Mouse (Mus musculus) hindbrain, embryonic 11.5 days (tissue): Measurements from ENCODE around the gene Cox8b. TPM values are rescaled to one million over a fixed set of nuclear protein-coding genes. Genes with fewer than 3 reads are reported as not detected.
A peak's percentile ranks its signal among the peaks of the same experiment; 100 is the strongest.

ENCODE experiments used
- ATAC-seq: fragments of 200-750 bp; cut with Nextera tagmentation; 2 replicates; pipeline ENCODE4 v1.8.0; 2017; ENCODE audit warnings: mild to moderate bottlenecking, moderate TSS enrichment, moderate library complexity; ENCODE audit not compliant: low FRiP score
- DNase-seq: peaks from one replicate; pipeline ENCODE4 v3.0.0-alpha.2; 2015; ENCODE audit warnings: low spot score
- H3K27ac ChIP-seq: fragments of 300-500 bp; sonication (generic); 2 replicates; pipeline ENCODE4 v1.5.1; 2014; ENCODE audit warnings: mild to moderate bottlenecking, low read depth, low read length
- H3K27me3 ChIP-seq: fragments of 300-500 bp; sonication (generic); 2 replicates; pipeline ENCODE4 v1.6.1; 2014; ENCODE audit warnings: mild to moderate bottlenecking, low read length, moderate library complexity, mixed read lengths; ENCODE audit not compliant: control insufficient read depth, insufficient read depth
- H3K36me3 ChIP-seq: fragments of 300-500 bp; sonication (generic); 2 replicates; pipeline ENCODE4 v1.6.1; 2014; ENCODE audit warnings: mild to moderate bottlenecking, low read length, moderate library complexity, mixed read lengths; ENCODE audit not compliant: control insufficient read depth, insufficient read depth
- H3K4me1 ChIP-seq: fragments of 300-500 bp; sonication (generic); replicated peaks from 2 replicates; pipeline ENCODE4 v1.6.1; 2014; ENCODE audit warnings: low read length, mixed read lengths; ENCODE audit not compliant: control insufficient read depth, insufficient read depth
- H3K4me2 ChIP-seq: fragments of 300-500 bp; sonication (generic); replicated peaks from 2 replicates; pipeline ENCODE4 v1.6.1; 2014; ENCODE audit warnings: mild to moderate bottlenecking, low read depth, low read length
- H3K4me3 ChIP-seq: fragments of 300-500 bp; sonication (generic); 2 replicates; pipeline ENCODE4 v1.5.1; 2014; ENCODE audit warnings: low read depth, low read length
- H3K9ac ChIP-seq: fragments of 300-500 bp; sonication (generic); 2 replicates; pipeline ENCODE4 v1.6.1; 2014; ENCODE audit warnings: low read depth, low read length
- H3K9me3 ChIP-seq: fragments of 300-500 bp; sonication (generic); 2 replicates; pipeline ENCODE4 v1.6.1; 2016; ENCODE audit warnings: low read length; ENCODE audit not compliant: control insufficient read depth
- WGBS: fragments of 180-500 bp; shearing (Covaris S2); extraction: QIAGEN DNeasy Blood & Tissue Kit; methylation state at CpG from one replicate; pipeline ENCODE4 v1.1.7; 2014; 5-methylcytosine and 5-hydroxymethylcytosine counted together
- polyA plus RNA-seq: library from polyadenylated mRNA; unstranded; fragments of >200 nt; fragmentation: Nextera tagmentation; extraction: Ambion mirVana; gene quantifications from 2 replicates; pipeline ENCODE4 v1.2.1, GENCODE M21; 2014

Cox8b gene
- polyA plus RNA-seq, 1 experiment from 2014 or later = not detected

- ATAC-seq = no peak
- 90% methylated on average over 12 of the region's 12 CpGs for WGBS
- H3K36me3 ChIP-seq = no peaks in the 10 kb centered on the region; the same call in 1 of the 2 replicates
Observed at GRCm38 (mm10) chr7:140864761-140865160, 35.5 kb downstream of the Cox8b start.

DNA sequence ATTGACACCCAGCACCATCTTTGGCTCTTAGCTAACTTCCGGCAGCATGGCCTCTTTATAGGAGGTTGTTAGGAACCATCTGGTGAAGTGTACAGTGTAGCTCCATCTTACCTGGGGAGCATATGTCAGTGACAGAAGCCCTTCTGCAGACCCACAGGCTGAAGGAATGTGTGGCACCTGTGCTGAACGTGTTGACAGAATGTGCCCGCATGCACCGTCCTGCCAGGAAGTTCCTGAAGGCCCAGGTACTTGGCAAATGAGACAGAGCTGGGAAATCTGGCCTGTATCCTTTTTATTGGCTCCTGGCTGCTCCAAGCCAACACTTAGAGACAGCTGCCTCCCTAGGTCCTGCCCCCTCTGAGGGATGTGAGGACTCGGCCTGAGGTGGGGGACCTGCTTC is 39.5 kb downstream of the Cox8b start:
- H3K27me3 ChIP-seq = no peaks in the 10 kb centered on the region
- 95% methylated on average over 5 of the region's 5 CpGs for WGBS
- H3K27ac ChIP-seq = no peak overlapping the region
- H3K9me3 ChIP-seq = no peaks in the 10 kb centered on the region
- no peak overlapping the region for H3K4me2 ChIP-seq
- H3K36me3 ChIP-seq = no peaks in the 10 kb centered on the region; the same call in 1 of the 2 replicates
- ATAC-seq = no peak
- H3K9ac ChIP-seq = no peak overlapping the region
- H3K4me1 ChIP-seq = peaks cover 5% of the 10 kb centered on the region
- DNase-seq = no peak
- no peak overlapping the region for H3K4me3 ChIP-seq

More at GRCm38 (mm10) chr7:140864761-140865160, 35.5 kb downstream of the Cox8b start:
- no peak overlapping the region for H3K9ac ChIP-seq
- DNase-seq = no peak
- H3K27ac ChIP-seq = no peak overlapping the region
- no peak overlapping the region for H3K4me2 ChIP-seq
- no peaks in the 10 kb centered on the region for H3K9me3 ChIP-seq
- H3K4me3 ChIP-seq = no peak overlapping the region
- no peaks in the 10 kb centered on the region for H3K4me1 ChIP-seq
- H3K27me3 ChIP-seq = no peaks in the 10 kb centered on the region

- Histone ChIP-seq H3K4me2 (no peak overlapping the region), H3K9me3 (no peaks in the 10 kb centered on the region), H3K4me1 (peaks cover 8% of the 10 kb centered on the region), H3K27me3 (no peaks in the 10 kb centered on the region), H3K9ac (no peak overlapping the region), H3K27ac (no peak overlapping the region), H3K36me3 (no peaks in the 10 kb centered on the region; the same call in 1 of the 2 replicates), H3K4me3 (no peak overlapping the region)
- WGBS = 81% methylated on average over 6 of the region's 6 CpGs
- no peak for ATAC-seq
- no peak for DNase-seq
Observed at GRCm38 (mm10) chr7:140859997-140860396, 40.2 kb downstream of the Cox8b start.

GRCm38 (mm10) chr7:140858746-140859145 is 41.5 kb downstream of the Cox8b start:
- Histone ChIP-seq H3K4me1 (peaks cover 8% of the 10 kb centered on the region), H3K27me3 (no peaks in the 10 kb centered on the region), H3K4me2 (peak overlapping the region; percentile 92; the same call in 1 of the 2 replicates), H3K9me3 (no peaks in the 10 kb centered on the region), H3K4me3 (no peak overlapping the region; the same call in 1 of the 2 replicates), H3K9ac (no peak overlapping the region), H3K36me3 (no peaks in the 10 kb centered on the region; the same call in 1 of the 2 replicates), H3K27ac (no peak overlapping the region)
- 95% methylated on average over 8 of the region's 8 CpGs for WGBS
- DNase-seq (no peak), ATAC-seq (no peak)

- no peaks in the 10 kb centered on the region for H3K27me3 ChIP-seq
- ATAC-seq (peak; percentile 44), DNase-seq (no peak)
- no peaks in the 10 kb centered on the region for H3K36me3 ChIP-seq
- H3K4me3 ChIP-seq = peak within 1 kb of the TSS; percentile 80
- peak within 1 kb of the TSS; percentile 88 for H3K9ac ChIP-seq
- no peaks in the 10 kb centered on the region for H3K9me3 ChIP-seq
- peak within 1 kb of the TSS; percentile 92 for H3K4me2 ChIP-seq
- H3K4me1 ChIP-seq = peaks cover 8% of the 10 kb centered on the region
- WGBS = 39% methylated on average over 40 of the region's 40 CpGs
- H3K27ac ChIP-seq = peak within 1 kb of the TSS; percentile 73
Observed at GRCm38 (mm10) chr7:140857550-140858505, 42.4 kb downstream of the Cox8b start, which contains the start of gene Bet1l. Gene Bet1l, minus strand, starts transcription at chr7:140857577.

DNA sequence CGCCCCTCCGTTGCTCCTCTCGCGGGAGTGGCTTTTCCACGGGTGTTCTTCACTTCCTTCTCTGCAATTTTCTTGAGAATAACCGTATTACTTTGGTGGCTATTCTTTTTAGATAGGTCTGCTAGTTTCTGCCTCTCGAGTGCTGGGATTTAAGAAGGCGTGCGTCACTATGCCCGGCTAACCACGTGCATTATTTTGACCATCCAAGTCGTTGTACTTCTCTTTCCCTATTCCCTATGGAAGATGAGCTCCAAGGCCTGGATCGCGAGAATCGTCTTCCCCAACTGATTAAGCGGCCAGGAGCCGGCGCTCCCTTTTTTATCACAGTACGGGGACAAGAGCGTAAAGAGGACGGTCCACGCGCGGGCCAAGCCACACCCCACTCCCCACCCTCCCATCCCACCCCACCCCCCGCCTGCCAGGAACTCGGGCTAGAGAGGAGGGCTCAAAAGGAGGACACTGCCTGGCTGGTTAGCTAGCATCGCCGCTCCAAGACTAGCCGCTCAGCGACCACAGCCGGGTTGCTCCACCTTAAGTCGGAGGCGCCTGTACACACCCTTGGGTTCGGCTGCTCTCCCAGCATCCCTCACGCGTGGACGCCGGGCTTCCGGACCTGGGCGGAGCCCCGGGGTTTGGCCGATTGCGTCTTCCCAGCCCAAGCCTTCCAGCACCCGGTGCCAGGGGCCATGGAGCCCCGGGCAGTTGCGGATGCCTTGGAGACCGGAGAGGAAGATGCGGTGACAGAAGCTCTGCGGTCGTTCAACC is 43.3 kb downstream of the Cox8b start, which contains the start of gene Ric8a:
Ric8a (plus strand) TSS at position 173 of the 765 bp plus-strand sequence.
- DNase-seq = peak; percentile 81

GRCm38 (mm10) chr7:140855860-140856784 is 44.1 kb downstream of the Cox8b start, which contains the start of gene Gm45785:
Gene Gm45785, minus strand, starts transcription at chr7:140856331.
- ATAC-seq = peak; percentile 80
- peak within 1 kb of the TSS; percentile 73 for H3K27ac ChIP-seq
- H3K9ac ChIP-seq = peak within 1 kb of the TSS; percentile 88
- WGBS = 2% methylated on average over 51 of the region's 51 CpGs
- H3K27me3 ChIP-seq = no peaks in the 10 kb centered on the region
- DNase-seq = peak; percentile 90
- H3K4me1 ChIP-seq = peaks cover 8% of the 10 kb centered on the region
- no peaks in the 10 kb centered on the region for H3K9me3 ChIP-seq
- H3K36me3 ChIP-seq = no peaks in the 10 kb centered on the region
- H3K4me2 ChIP-seq = peak within 1 kb of the TSS; percentile 92
- H3K4me3 ChIP-seq = peak within 1 kb of the TSS; percentile 80

More for the DNA sequence above, 43.3 kb downstream of the Cox8b start, which contains the start of gene Ric8a:
- peaks cover 8% of the 10 kb centered on the region for H3K4me1 ChIP-seq
- H3K27me3 ChIP-seq = no peaks in the 10 kb centered on the region
- no peaks in the 10 kb centered on the region for H3K36me3 ChIP-seq
- H3K4me2 ChIP-seq = peak within 1 kb of the TSS; percentile 92
- 1% methylated on average over 50 of the region's 50 CpGs for WGBS
- H3K4me3 ChIP-seq = peak within 1 kb of the TSS; percentile 80
- peak within 1 kb of the TSS; percentile 88 for H3K9ac ChIP-seq
- peak within 1 kb of the TSS; percentile 73 for H3K27ac ChIP-seq
- ATAC-seq = peak; percentile 77
- H3K9me3 ChIP-seq = no peaks in the 10 kb centered on the region
